Mouse (Mus musculus): ENCODE results near the gene Rars. TPM values are rescaled to one million over a fixed set of nuclear protein-coding genes. Genes with fewer than 3 reads are reported as not detected.
"Not testable (repeated sequence)": the region's sequence is repeated elsewhere in the genome, so short reads cannot be mapped to it uniquely, and the experiment has no call there.

Rars gene
- polyA plus RNA-seq, 1 experiment from 2014 or later, result 137 TPM

DNA sequence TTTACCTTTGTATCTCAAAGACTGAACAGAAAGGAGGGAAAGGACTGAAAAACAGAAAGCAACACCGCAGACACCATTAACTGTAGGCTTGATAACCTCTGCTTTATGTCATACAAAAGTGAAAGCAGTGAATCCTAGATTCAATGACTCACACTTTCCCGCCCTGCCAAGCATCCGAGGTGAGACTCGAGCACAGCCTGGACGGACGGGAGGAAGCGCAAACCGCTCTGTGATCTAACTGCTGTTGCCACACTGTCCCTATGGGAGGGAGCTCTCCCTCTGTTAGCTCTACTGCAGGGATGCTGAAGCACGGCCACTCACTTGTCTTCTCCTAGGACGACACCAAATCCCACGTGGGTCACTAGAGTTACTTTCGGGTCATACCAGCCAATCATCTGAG is 18.0 kb downstream of the Rars start:
- 91% methylated on average over 12 of the region's 12 CpGs for WGBS
- ATAC-seq (replicated peaks; ENCODE audit: low FRiP score) (no peak), DNase-seq (ENCODE audit: low spot score) (no peak)
- Histone ChIP-seq H3K9me3 (ENCODE audit: control insufficient read depth, low read length) (no peaks in the 10 kb centered on the region), H3K4me2 (no peak overlapping the region), H3K27ac (ENCODE audit: low read depth, low read length) (no peak overlapping the region), H3K9ac (ENCODE audit: low read depth, low read length) (no peak overlapping the region), H3K36me3 (ENCODE audit: control insufficient read depth, insufficient read depth, low read length) (peaks cover 64% of the 10 kb centered on the region), H3K4me1 (replicated peaks; ENCODE audit: control insufficient read depth, insufficient read depth, low read length) (no peaks in the 10 kb centered on the region), H3K4me3 (ENCODE audit: low read depth, low read length) (no peak overlapping the region), H3K27me3 (replicated peaks; ENCODE audit: control insufficient read depth, insufficient read depth, low read length) (no peaks in the 10 kb centered on the region)

DNA sequence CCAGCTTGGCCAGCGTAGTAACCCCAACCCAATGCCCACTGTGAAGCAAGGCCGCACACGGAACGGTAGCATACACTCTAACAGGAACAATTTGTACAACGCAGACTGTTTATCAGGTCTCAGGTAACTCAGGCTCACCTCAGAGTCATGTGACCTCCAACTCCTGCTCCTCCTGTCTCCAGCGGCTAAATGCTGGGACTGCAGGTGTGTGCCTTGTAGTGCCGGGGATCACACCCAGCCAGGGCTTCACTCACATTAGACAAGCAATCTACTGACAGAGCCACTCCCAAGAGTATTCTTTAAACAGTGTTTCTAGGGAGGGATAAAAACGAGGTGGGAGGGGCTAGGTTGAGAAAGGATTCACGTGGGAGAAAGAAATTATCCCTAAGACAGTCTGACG is 22.8 kb downstream of the Rars start:
- ATAC-seq (replicated peaks; ENCODE audit: low FRiP score), result no peak
- no peaks in the 10 kb centered on the region for H3K4me1 ChIP-seq (replicated peaks; ENCODE audit: control insufficient read depth, insufficient read depth, low read length)
- H3K9me3 ChIP-seq (ENCODE audit: control insufficient read depth, low read length), result no peaks in the 10 kb centered on the region
- H3K36me3 ChIP-seq (ENCODE audit: control insufficient read depth, insufficient read depth, low read length), result peaks cover 52% of the 10 kb centered on the region
- H3K9ac ChIP-seq (ENCODE audit: low read depth, low read length), result no peak overlapping the region
- 86% methylated on average over 10 of the region's 10 CpGs for WGBS
- H3K4me3 ChIP-seq (ENCODE audit: low read depth, low read length), result no peak overlapping the region
- H3K4me2 ChIP-seq, result no peak overlapping the region
- DNase-seq (ENCODE audit: low spot score), result no peak
- no peak overlapping the region for H3K27ac ChIP-seq (ENCODE audit: low read depth, low read length)
- no peaks in the 10 kb centered on the region for H3K27me3 ChIP-seq (replicated peaks; ENCODE audit: control insufficient read depth, insufficient read depth, low read length)

DNA sequence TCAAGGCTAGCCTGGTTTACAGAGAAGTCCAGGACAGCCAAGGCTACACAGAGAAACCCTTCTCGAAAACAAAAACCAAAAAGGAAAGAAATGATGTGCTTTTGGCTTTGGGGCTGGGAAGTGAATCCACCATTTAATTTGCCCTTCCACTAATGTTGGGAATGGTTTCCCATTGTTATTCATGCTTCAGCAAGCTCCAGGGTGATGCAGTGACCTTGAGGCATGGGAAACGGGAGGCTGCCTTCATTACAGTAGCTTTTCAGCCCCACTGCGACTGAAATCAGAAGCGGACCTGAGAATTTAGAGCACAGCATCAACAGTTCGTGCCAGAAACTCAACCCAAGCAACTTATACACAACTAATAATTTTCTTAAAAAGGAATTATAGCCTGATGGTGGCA is 33.0 kb downstream of the Rars start:
- Histone ChIP-seq H3K36me3 (ENCODE audit: control insufficient read depth, insufficient read depth, low read length) (no peaks in the 10 kb centered on the region), H3K4me2 (no peak overlapping the region), H3K27ac (ENCODE audit: low read depth, low read length) (no peak overlapping the region), H3K9me3 (ENCODE audit: control insufficient read depth, low read length) (no peaks in the 10 kb centered on the region), H3K9ac (ENCODE audit: low read depth, low read length) (no peak overlapping the region), H3K4me3 (ENCODE audit: low read depth, low read length) (no peak overlapping the region), H3K4me1 (replicated peaks; ENCODE audit: control insufficient read depth, insufficient read depth, low read length) (peaks cover 7% of the 10 kb centered on the region; the same call in 1 of the 2 replicates), H3K27me3 (replicated peaks; ENCODE audit: control insufficient read depth, insufficient read depth, low read length) (peaks cover 38% of the 10 kb centered on the region)
- WGBS, result 67% methylated on average over 5 of the region's 5 CpGs
- no peak for ATAC-seq (replicated peaks; ENCODE audit: low FRiP score)
- DNase-seq (ENCODE audit: low spot score), result no peak

DNA sequence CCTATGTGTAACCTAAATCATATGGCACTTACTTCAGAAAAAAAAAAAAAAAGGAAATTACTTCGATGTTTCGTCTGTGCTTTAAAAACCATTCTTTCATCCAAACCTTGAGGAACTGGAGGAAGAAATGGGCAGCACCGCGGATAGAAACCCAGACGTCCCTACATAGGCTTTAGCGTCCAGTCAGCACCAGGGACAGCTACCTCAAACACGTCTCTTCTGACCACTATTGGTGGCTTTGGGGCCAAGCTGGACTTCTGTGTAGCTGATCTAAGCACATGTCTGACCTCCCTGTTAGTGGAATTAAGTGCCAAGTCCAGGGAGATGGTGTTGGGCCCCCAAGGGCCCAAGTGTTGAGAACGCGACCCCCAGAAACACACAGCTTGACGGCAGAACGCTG is 35.4 kb downstream of the Rars start, which contains the start of gene Fbll1:
TSS of gene Fbll1 (minus strand) at position 11 of the 400 bp plus-strand sequence.
- no peak within 1 kb of the TSS for H3K27ac ChIP-seq (ENCODE audit: low read depth, low read length)
- no peak within 1 kb of the TSS for H3K9ac ChIP-seq (ENCODE audit: low read depth, low read length)
- H3K36me3 ChIP-seq (ENCODE audit: control insufficient read depth, insufficient read depth, low read length), result no peaks in the 10 kb centered on the region
- H3K27me3 ChIP-seq (replicated peaks; ENCODE audit: control insufficient read depth, insufficient read depth, low read length), result peaks cover 57% of the 10 kb centered on the region
- H3K4me2 ChIP-seq, result peak within 1 kb of the TSS; percentile 59
- no peaks in the 10 kb centered on the region for H3K9me3 ChIP-seq (ENCODE audit: control insufficient read depth, low read length)
- H3K4me1 ChIP-seq (replicated peaks; ENCODE audit: control insufficient read depth, insufficient read depth, low read length), result peaks cover 7% of the 10 kb centered on the region; the same call in 1 of the 2 replicates
- 15% methylated on average over 11 of the region's 11 CpGs for WGBS
- ATAC-seq (replicated peaks; ENCODE audit: low FRiP score) (no peak), DNase-seq (ENCODE audit: low spot score) (peak; percentile 57)
- peak within 1 kb of the TSS; percentile 40 for H3K4me3 ChIP-seq (ENCODE audit: low read depth, low read length)

DNA sequence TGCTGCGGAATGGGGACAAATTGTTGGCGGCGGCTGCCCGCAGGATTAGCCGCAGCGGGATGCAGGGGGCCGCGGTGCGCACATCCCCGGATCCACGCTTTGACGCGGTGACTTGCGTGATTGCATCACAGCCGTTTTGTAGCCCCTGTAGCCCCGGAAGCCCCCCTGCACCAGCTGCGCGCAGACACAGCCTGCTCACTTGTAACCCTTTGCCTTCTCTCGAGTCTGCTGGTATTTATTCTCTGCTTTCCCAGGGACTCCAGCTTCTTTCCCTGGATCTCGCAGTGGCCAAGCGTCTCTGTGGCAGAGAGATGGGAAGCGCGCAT is 35.8 kb downstream of the Rars start:
- Histone ChIP-seq H3K4me1 (replicated peaks; ENCODE audit: control insufficient read depth, insufficient read depth, low read length) (peaks cover 7% of the 10 kb centered on the region; the same call in 1 of the 2 replicates), H3K9me3 (ENCODE audit: control insufficient read depth, low read length) (no peaks in the 10 kb centered on the region), H3K36me3 (ENCODE audit: control insufficient read depth, insufficient read depth, low read length) (no peaks in the 10 kb centered on the region), H3K4me2 (peak overlapping the region; percentile 59), H3K9ac (ENCODE audit: low read depth, low read length) (no peak overlapping the region), H3K27ac (ENCODE audit: low read depth, low read length) (no peak overlapping the region), H3K4me3 (ENCODE audit: low read depth, low read length) (peak overlapping the region; percentile 40), H3K27me3 (replicated peaks; ENCODE audit: control insufficient read depth, insufficient read depth, low read length) (peaks cover 57% of the 10 kb centered on the region)
- WGBS, result 5% methylated on average over 23 of the region's 23 CpGs
- no peak for ATAC-seq (replicated peaks; ENCODE audit: low FRiP score)
- no peak for DNase-seq (ENCODE audit: low spot score)

DNA sequence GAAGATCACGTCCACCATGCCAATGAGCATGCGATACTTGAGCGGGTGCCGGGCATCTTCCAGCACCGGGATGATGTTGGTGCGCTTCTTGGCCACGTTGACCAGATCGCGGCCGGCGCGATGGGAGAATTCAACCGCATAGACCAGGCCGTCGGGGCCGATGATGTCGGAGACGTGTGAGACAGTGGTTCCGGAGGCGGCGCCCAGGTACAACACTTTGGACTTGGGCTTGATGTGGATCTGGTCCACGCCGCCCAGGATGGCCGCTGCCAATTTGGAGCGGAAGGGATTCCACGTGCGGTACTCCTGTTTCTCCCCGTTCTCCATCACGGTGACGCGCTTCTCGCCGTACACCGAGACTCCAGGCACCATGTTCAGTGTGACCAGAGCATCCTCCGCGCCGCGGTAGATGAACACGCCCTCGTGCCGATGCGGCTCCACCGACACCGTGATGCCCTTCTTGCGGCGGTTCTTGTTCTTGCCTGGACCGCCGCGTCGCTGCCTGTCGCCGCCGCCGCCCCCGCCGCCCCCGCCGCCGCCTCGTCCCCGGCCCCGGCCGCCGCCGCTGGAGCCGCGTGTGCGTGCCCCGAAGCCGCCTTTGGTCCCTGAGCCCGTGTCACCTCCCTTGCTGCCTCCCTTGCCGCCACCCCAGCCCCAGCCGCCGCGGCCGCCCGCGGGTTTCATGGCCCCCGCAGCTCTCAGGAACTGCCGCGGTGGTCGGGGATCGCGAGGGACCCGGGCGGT is 36.4 kb downstream of the Rars start:
- Histone ChIP-seq H3K36me3 (ENCODE audit: control insufficient read depth, insufficient read depth, low read length) (no peaks in the 10 kb centered on the region), H3K4me2 (peak overlapping the region; percentile 59), H3K4me3 (ENCODE audit: low read depth, low read length) (peak overlapping the region; percentile 40), H3K9ac (ENCODE audit: low read depth, low read length) (no peak overlapping the region), H3K27ac (ENCODE audit: low read depth, low read length) (no peak overlapping the region), H3K4me1 (replicated peaks; ENCODE audit: control insufficient read depth, insufficient read depth, low read length) (peaks cover 7% of the 10 kb centered on the region; the same call in 1 of the 2 replicates), H3K9me3 (ENCODE audit: control insufficient read depth, low read length) (no peaks in the 10 kb centered on the region), H3K27me3 (replicated peaks; ENCODE audit: control insufficient read depth, insufficient read depth, low read length) (peaks cover 57% of the 10 kb centered on the region)
- 6% methylated on average over 84 of the region's 86 CpGs for WGBS
- no peak for DNase-seq (ENCODE audit: low spot score)
- ATAC-seq (replicated peaks; ENCODE audit: low FRiP score), result no peak

DNA sequence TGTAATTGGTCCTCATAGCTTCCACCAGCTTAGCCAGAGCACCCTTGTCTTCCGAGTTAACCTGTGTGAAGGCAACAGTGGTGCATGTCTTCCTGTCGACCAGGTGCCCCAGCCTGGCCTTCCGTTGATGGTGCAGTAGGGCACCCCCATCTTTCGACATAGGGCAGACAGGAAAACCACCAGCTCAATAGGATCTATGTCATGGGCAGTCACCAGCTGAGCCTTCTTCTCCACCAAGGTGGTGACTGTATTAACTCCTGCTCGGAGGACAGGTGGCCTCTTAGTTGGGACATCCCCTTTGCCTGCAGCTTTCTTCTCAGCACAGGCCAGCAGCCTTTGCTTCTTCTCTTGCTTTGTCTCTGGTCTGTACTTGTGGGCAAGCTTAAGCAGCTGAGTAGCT is 41.5 kb downstream of the Rars start:
- not testable (repeated sequence) for H3K27ac ChIP-seq (ENCODE audit: low read depth, low read length); H3K4me1 ChIP-seq (replicated peaks; ENCODE audit: control insufficient read depth, insufficient read depth, low read length); H3K36me3 ChIP-seq (ENCODE audit: control insufficient read depth, insufficient read depth, low read length); H3K4me2 ChIP-seq; H3K9ac ChIP-seq (ENCODE audit: low read depth, low read length); H3K9me3 ChIP-seq (ENCODE audit: control insufficient read depth, low read length); DNase-seq (ENCODE audit: low spot score); H3K4me3 ChIP-seq (ENCODE audit: low read depth, low read length); ATAC-seq (replicated peaks; ENCODE audit: low FRiP score)
- peaks cover 33% of the 10 kb centered on the region for H3K27me3 ChIP-seq (replicated peaks; ENCODE audit: control insufficient read depth, insufficient read depth, low read length)
- WGBS, result 70% methylated on average over 5 of the region's 5 CpGs

DNA sequence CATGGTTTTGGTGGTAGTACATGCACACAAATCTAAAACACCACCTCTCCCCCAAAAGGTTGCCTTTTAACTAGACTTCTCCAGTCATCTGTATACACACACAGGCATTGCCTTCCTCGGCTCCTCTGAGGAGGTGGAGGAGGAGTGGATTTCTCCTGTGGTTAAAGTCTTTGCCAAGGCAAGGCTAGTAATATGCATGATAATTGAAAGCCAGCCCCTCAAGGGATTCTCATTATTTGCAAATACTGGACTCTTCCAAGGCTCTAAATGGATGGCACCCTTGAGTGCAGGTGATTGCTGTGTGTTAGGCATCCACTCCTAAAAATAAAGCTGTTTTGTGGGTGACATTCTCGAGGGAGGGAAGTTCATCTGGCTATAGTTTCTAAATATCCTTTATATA is 45.9 kb downstream of the Rars start:
- H3K4me3 ChIP-seq (ENCODE audit: low read depth, low read length), result no peak overlapping the region
- H3K27ac ChIP-seq (ENCODE audit: low read depth, low read length), result no peak overlapping the region
- H3K4me1 ChIP-seq (replicated peaks; ENCODE audit: control insufficient read depth, insufficient read depth, low read length), result no peaks in the 10 kb centered on the region
- 79% methylated on average over 2 of the region's 2 CpGs for WGBS
- H3K27me3 ChIP-seq (replicated peaks; ENCODE audit: control insufficient read depth, insufficient read depth, low read length), result no peaks in the 10 kb centered on the region
- no peak overlapping the region for H3K9ac ChIP-seq (ENCODE audit: low read depth, low read length)
- no peak overlapping the region for H3K4me2 ChIP-seq
- ATAC-seq (replicated peaks; ENCODE audit: low FRiP score) (no peak), DNase-seq (ENCODE audit: low spot score) (no peak)
- H3K36me3 ChIP-seq (ENCODE audit: control insufficient read depth, insufficient read depth, low read length), result peaks cover 15% of the 10 kb centered on the region; the same call in 1 of the 2 replicates
- no peaks in the 10 kb centered on the region for H3K9me3 ChIP-seq (ENCODE audit: control insufficient read depth, low read length)

DNA sequence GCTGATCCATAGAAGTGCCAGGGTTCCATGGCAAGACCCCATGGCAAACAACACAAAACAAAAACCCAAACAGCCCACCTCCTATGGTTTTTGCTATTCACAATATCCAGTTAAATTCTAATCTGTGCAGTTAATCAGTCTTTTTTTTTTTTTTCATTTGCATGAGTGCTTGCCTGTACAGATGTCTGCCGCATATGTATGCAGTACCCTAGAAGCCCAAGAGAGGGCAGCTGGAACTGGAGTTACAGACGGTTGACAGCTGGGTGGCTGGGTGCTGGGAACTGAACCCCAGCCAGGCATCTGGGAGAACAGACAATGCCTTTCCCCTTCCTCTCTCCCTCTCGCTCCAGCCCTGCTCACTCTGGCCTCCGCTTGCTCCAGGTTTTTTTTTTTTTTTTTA is 49.8 kb downstream of the Rars start:
- Histone ChIP-seq H3K27me3 (replicated peaks; ENCODE audit: control insufficient read depth, insufficient read depth, low read length) (no peaks in the 10 kb centered on the region), H3K9me3 (ENCODE audit: control insufficient read depth, low read length) (no peaks in the 10 kb centered on the region), H3K9ac (ENCODE audit: low read depth, low read length) (no peak overlapping the region), H3K36me3 (ENCODE audit: control insufficient read depth, insufficient read depth, low read length) (peaks cover 32% of the 10 kb centered on the region), H3K4me3 (ENCODE audit: low read depth, low read length) (no peak overlapping the region), H3K4me2 (no peak overlapping the region), H3K27ac (ENCODE audit: low read depth, low read length) (no peak overlapping the region), H3K4me1 (replicated peaks; ENCODE audit: control insufficient read depth, insufficient read depth, low read length) (no peaks in the 10 kb centered on the region)
- ATAC-seq (replicated peaks; ENCODE audit: low FRiP score), result no peak
- 98% methylated on average over 4 of the region's 4 CpGs for WGBS
- DNase-seq (ENCODE audit: low spot score), result no peak
